Mouse (Mus musculus): ENCODE measurements at regions not wholly inside any gene's neighbourhood (a gene's known extent, or its start where the extent isn't known, plus 50 kb on each side); places are given as distances from the start of the nearest gene placed in this dataset.

- in situ Hi-C loops (cut with MboI; ENCODE audit: low pct_unique_long_range_greater_than_20kb in 1 of 2, low sequenced_read_pairs in 2 of 2, unreplicated experiment in 1 of 2): no loop called here
Measured at GRCm38 (mm10) chr6:73676979-73677378, 207.5 kb upstream of the 4931417E11Rik start.

- in situ Hi-C loops (cut with MboI; ENCODE audit: low pct_unique_long_range_greater_than_20kb in 1 of 2, low sequenced_read_pairs in 2 of 2, unreplicated experiment in 1 of 2): no loop called here
Measured at GRCm38 (mm10) chr6:73669401-73669800, 199.9 kb upstream of the 4931417E11Rik start.

GRCm38 (mm10) chr6:73658988-73659387, 189.5 kb upstream of the 4931417E11Rik start:
- in situ Hi-C loops (cut with MboI; ENCODE audit: low pct_unique_long_range_greater_than_20kb in 1 of 2, low sequenced_read_pairs in 2 of 2, unreplicated experiment in 1 of 2): no loop called here

GRCm38 (mm10) chr6:73645378-73645777, 175.9 kb upstream of the 4931417E11Rik start:
- in situ Hi-C loops (cut with MboI; ENCODE audit: low pct_unique_long_range_greater_than_20kb in 1 of 2, low sequenced_read_pairs in 2 of 2, unreplicated experiment in 1 of 2): no loop called here

- in situ Hi-C loops (cut with MboI; ENCODE audit: low pct_unique_long_range_greater_than_20kb in 1 of 2, low sequenced_read_pairs in 2 of 2, unreplicated experiment in 1 of 2): no loop called here
Measured at GRCm38 (mm10) chr6:73644778-73645267, 175.4 kb upstream of the 4931417E11Rik start.

- in situ Hi-C loops (cut with MboI; ENCODE audit: low pct_unique_long_range_greater_than_20kb in 1 of 2, low sequenced_read_pairs in 2 of 2, unreplicated experiment in 1 of 2): no loop called here
Measured at GRCm38 (mm10) chr6:73628600-73628999, 159.1 kb upstream of the 4931417E11Rik start.

GRCm38 (mm10) chr6:73626451-73626850, 157.0 kb upstream of the 4931417E11Rik start:
- in situ Hi-C loops (cut with MboI; ENCODE audit: low pct_unique_long_range_greater_than_20kb in 1 of 2, low sequenced_read_pairs in 2 of 2, unreplicated experiment in 1 of 2): no loop called here

- in situ Hi-C loops (cut with MboI; ENCODE audit: low pct_unique_long_range_greater_than_20kb in 1 of 2, low sequenced_read_pairs in 2 of 2, unreplicated experiment in 1 of 2): no loop called here
Measured at GRCm38 (mm10) chr6:73624211-73624610, 154.7 kb upstream of the 4931417E11Rik start.

- in situ Hi-C loops (cut with MboI; ENCODE audit: low pct_unique_long_range_greater_than_20kb in 1 of 2, low sequenced_read_pairs in 2 of 2, unreplicated experiment in 1 of 2): no loop called here
Measured at GRCm38 (mm10) chr6:73621839-73622426, 152.5 kb upstream of the 4931417E11Rik start.

- in situ Hi-C loops (cut with MboI; ENCODE audit: low pct_unique_long_range_greater_than_20kb in 1 of 2, low sequenced_read_pairs in 2 of 2, unreplicated experiment in 1 of 2): no loop called here
Measured at GRCm38 (mm10) chr6:73612266-73612665, 142.8 kb upstream of the 4931417E11Rik start.

GRCm38 (mm10) chr6:73611839-73612238, 142.4 kb upstream of the 4931417E11Rik start:
- in situ Hi-C loops (cut with MboI; ENCODE audit: low pct_unique_long_range_greater_than_20kb in 1 of 2, low sequenced_read_pairs in 2 of 2, unreplicated experiment in 1 of 2): no loop called here

- in situ Hi-C loops (cut with MboI; ENCODE audit: low pct_unique_long_range_greater_than_20kb in 1 of 2, low sequenced_read_pairs in 2 of 2, unreplicated experiment in 1 of 2): no loop called here
Measured at GRCm38 (mm10) chr6:73610048-73610624, 140.7 kb upstream of the 4931417E11Rik start.

GRCm38 (mm10) chr6:73587686-73588085, 118.2 kb upstream of the 4931417E11Rik start:
- in situ Hi-C loops (cut with MboI; ENCODE audit: low pct_unique_long_range_greater_than_20kb in 1 of 2, low sequenced_read_pairs in 2 of 2, unreplicated experiment in 1 of 2): no loop called here

- in situ Hi-C loops (cut with MboI; ENCODE audit: low pct_unique_long_range_greater_than_20kb in 1 of 2, low sequenced_read_pairs in 2 of 2, unreplicated experiment in 1 of 2): no loop called here
Measured at GRCm38 (mm10) chr6:73576708-73577107, 107.2 kb upstream of the 4931417E11Rik start.

- in situ Hi-C loops (cut with MboI; ENCODE audit: low pct_unique_long_range_greater_than_20kb in 1 of 2, low sequenced_read_pairs in 2 of 2, unreplicated experiment in 1 of 2): no loop called here
Measured at GRCm38 (mm10) chr6:73560000-73560399, 90.5 kb upstream of the 4931417E11Rik start.

GRCm38 (mm10) chr6:73530559-73530958, 61.1 kb upstream of the 4931417E11Rik start:
- in situ Hi-C loops (cut with MboI; ENCODE audit: low pct_unique_long_range_greater_than_20kb in 1 of 2, low sequenced_read_pairs in 2 of 2, unreplicated experiment in 1 of 2): no loop called here

GRCm38 (mm10) chr6:73530098-73530497, 60.6 kb upstream of the 4931417E11Rik start:
- in situ Hi-C loops (cut with MboI; ENCODE audit: low pct_unique_long_range_greater_than_20kb in 1 of 2, low sequenced_read_pairs in 2 of 2, unreplicated experiment in 1 of 2): no loop called here

- in situ Hi-C loops (cut with MboI; ENCODE audit: low pct_unique_long_range_greater_than_20kb in 1 of 2, low sequenced_read_pairs in 2 of 2, unreplicated experiment in 1 of 2): no loop called here
Measured at GRCm38 (mm10) chr6:73523658-73524057, 54.2 kb upstream of the 4931417E11Rik start.

- in situ Hi-C loops (cut with MboI; ENCODE audit: low pct_unique_long_range_greater_than_20kb in 1 of 2, low sequenced_read_pairs in 2 of 2, unreplicated experiment in 1 of 2): loop anchor here in 1 of 2 experiments (10.0 kb wide), 1 partner anchor 155 kb away; no protein-coding TSS in a partner anchor
Measured at GRCm38 (mm10) chr6:73519894-73520293, 50.4 kb upstream of the 4931417E11Rik start.
